Mouse (Mus musculus): Measurements from ENCODE around the gene Zfp92.

Zfp92 gene

GRCm38 (mm10) chrX:73474340-73475165 lies 63.7 kb downstream of the Zfp92 start:
- no peak for DNase-seq (ENCODE audit: low spot score in 2 of 2)

GRCm38 (mm10) chrX:73475658-73476256 lies 64.9 kb downstream of the Zfp92 start:
- no peak for DNase-seq (ENCODE audit: low spot score in 2 of 2)

GRCm38 (mm10) chrX:73476621-73477020 lies 65.7 kb downstream of the Zfp92 start:
- no peak for DNase-seq (ENCODE audit: low spot score in 2 of 2)

GRCm38 (mm10) chrX:73477500-73477899 lies 66.6 kb downstream of the Zfp92 start:
- no peak for DNase-seq (ENCODE audit: low spot score in 2 of 2)

Data from thymus, postnatal 10 days (tissue).